Mouse (Mus musculus) limb, embryonic 11.5 days (tissue): ENCODE results near the gene Nhlh1. TPM values are rescaled to one million over a fixed set of nuclear protein-coding genes. Genes with fewer than 3 reads are reported as not detected.
A peak's percentile ranks its signal among the peaks of the same experiment; 100 is the strongest.

Experiments used
- ATAC-seq: fragments of 200-750 bp; cut with Nextera tagmentation; 2 replicates; pipeline ENCODE4 v1.8.0; 2017; ENCODE audit warnings: low read depth; ENCODE audit not compliant: insufficient number of reproducible peaks, low FRiP score, low TSS enrichment
- DNase-seq: peaks from one replicate; pipeline ENCODE4 v3.0.0-alpha.2; 2015; ENCODE audit warnings: low spot score
- H3K27ac ChIP-seq: fragments of 300-500 bp; sonication (generic); replicated peaks from 2 replicates; pipeline ENCODE4 v1.5.1; 2014; ENCODE audit warnings: low read depth, mild to moderate bottlenecking, low read length
- H3K27me3 ChIP-seq: fragments of 300-500 bp; sonication (generic); 2 replicates; pipeline ENCODE4 v1.6.1; 2014; ENCODE audit warnings: mild to moderate bottlenecking, low read length, mixed read lengths; ENCODE audit not compliant: control insufficient read depth, insufficient read depth
- H3K36me3 ChIP-seq: fragments of 300-500 bp; sonication (generic); 2 replicates; pipeline ENCODE4 v1.6.1; 2014; ENCODE audit warnings: mild to moderate bottlenecking, low read length, moderate library complexity, mixed read lengths; ENCODE audit not compliant: control insufficient read depth, insufficient read depth
- H3K4me1 ChIP-seq: fragments of 300-500 bp; sonication (generic); 2 replicates; pipeline ENCODE4 v1.6.1; 2014; ENCODE audit warnings: low read length, mixed read lengths; ENCODE audit not compliant: control insufficient read depth, insufficient read depth
- H3K4me2 ChIP-seq: fragments of 300-500 bp; sonication (generic); 2 replicates; pipeline ENCODE4 v1.6.1; 2014; ENCODE audit warnings: low read depth, mild to moderate bottlenecking, moderate library complexity; ENCODE audit not compliant: severe bottlenecking
- H3K4me3 ChIP-seq: fragments of 300-500 bp; sonication (generic); 2 replicates; pipeline ENCODE4 v1.5.1; 2014; ENCODE audit warnings: low read depth, low read length
- H3K9ac ChIP-seq: fragments of 300-500 bp; sonication (generic); 2 replicates; pipeline ENCODE4 v1.6.1; 2014; ENCODE audit warnings: mild to moderate bottlenecking, low read length
- H3K9me3 ChIP-seq: fragments of 300-500 bp; sonication (generic); 2 replicates; pipeline ENCODE4 v1.6.1; 2016; ENCODE audit warnings: low read length; ENCODE audit not compliant: control insufficient read depth
- WGBS: fragments of 180-500 bp; shearing (Covaris S2); extraction: QIAGEN DNeasy Blood & Tissue Kit; methylation state at CpG from one replicate; pipeline ENCODE4 v1.1.7; 2014; 5-methylcytosine and 5-hydroxymethylcytosine counted together
- polyA plus RNA-seq: library from polyadenylated mRNA; unstranded; fragments of >200 nt; fragmentation: Nextera tagmentation; extraction: Ambion mirVana; gene quantifications from 2 replicates; pipeline ENCODE4 v1.2.1, GENCODE M21; 2014

Nhlh1 gene
- polyA plus RNA-seq, 1 experiment from 2014 or later = not detected

GRCm38 (mm10) chr1:172025201-172025904, 32.0 kb downstream of the Nhlh1 start:
- Histone ChIP-seq H3K27me3 (no peaks in the 10 kb centered on the region), H3K4me1 (peaks cover 24% of the 10 kb centered on the region), H3K27ac (no peak overlapping the region), H3K4me2 (peak overlapping the region; percentile 75), H3K9ac (peak overlapping the region; percentile 98), H3K9me3 (no peaks in the 10 kb centered on the region), H3K4me3 (peak overlapping the region; percentile 89), H3K36me3 (no peaks in the 10 kb centered on the region)
- 58% methylated on average over 8 of the region's 8 CpGs for WGBS
- ATAC-seq (no peak), DNase-seq (no peak)

- no peak overlapping the region; the same call in 1 of the 2 replicates for H3K9ac ChIP-seq
- peak overlapping the region; percentile 75 for H3K4me2 ChIP-seq
- no peak overlapping the region for H3K4me3 ChIP-seq
- H3K4me1 ChIP-seq = peaks cover 24% of the 10 kb centered on the region
- no peak overlapping the region for H3K27ac ChIP-seq
- no peaks in the 10 kb centered on the region for H3K9me3 ChIP-seq
- H3K36me3 ChIP-seq = no peaks in the 10 kb centered on the region
- no peak for DNase-seq
- H3K27me3 ChIP-seq = no peaks in the 10 kb centered on the region
- no peak for ATAC-seq
- WGBS = 46% methylated on average over 9 of the region's 9 CpGs
These were observed 33.1 kb downstream of the Nhlh1 start for GRCm38 (mm10) chr1:172024140-172024895.

DNA sequence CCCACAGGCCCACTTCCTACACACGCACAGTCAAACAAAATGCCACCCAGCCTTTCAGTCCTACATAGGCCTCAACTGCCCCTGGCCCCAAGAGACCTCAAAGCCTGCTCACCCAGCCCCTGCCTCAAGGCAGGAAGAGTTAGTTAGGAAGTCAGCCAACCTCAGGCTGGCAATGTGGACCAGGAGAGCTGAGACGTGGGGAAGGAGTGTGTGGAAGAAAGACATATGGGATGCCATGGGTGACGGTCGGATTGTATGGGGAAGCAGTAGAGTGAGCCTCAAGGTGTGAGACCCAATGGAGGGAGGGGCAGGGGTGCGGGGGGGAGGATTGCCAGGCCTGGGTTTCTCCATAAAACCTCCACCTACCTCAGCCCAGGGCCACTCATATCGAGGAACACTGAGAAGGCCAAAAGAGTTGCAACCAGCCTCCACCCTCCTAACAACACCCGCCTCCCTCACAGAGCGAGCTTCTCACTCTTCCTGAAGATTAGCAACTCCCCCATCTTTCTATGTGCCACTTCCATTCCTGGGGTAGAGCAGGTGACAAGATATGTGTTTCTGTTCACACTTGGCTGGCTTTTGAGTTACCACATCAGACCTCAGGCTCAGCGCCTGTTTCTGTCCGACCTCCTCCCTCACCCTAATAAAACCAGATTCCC, 37.4 kb downstream of the Nhlh1 start:
- H3K4me1 ChIP-seq = peaks cover 33% of the 10 kb centered on the region
- no peak overlapping the region for H3K27ac ChIP-seq
- no peak for DNase-seq
- 0 out of 2 replicates have a peak, but pooled peaks cover 2% of the 10 kb centered on the region for H3K36me3 ChIP-seq
- H3K4me3 ChIP-seq = no peak overlapping the region
- WGBS = 62% methylated on average over 10 of the region's 10 CpGs
- no peaks in the 10 kb centered on the region for H3K27me3 ChIP-seq
- ATAC-seq = no peak
- H3K9me3 ChIP-seq = no peaks in the 10 kb centered on the region
- no peak overlapping the region for H3K9ac ChIP-seq
- H3K4me2 ChIP-seq = no peak overlapping the region

DNA sequence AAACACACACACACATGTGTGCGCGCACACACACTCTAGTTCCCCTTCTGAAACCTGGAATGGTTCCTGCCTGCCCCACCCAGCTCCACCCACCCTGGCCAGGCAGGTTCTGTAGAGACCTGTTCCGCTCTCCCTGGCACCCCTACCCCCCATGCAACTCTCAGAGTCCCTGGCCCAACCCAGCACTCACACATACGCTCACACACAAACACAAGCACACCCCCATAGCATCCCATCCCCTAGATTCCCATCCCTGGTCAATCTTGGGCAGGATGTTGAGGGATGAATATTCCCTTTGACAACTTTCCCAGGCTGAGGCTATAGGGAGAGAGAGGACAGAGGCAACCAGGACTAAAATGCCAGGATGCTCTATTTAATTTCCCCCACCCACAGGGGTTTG, 38.0 kb downstream of the Nhlh1 start:
- Histone ChIP-seq H3K27me3 (no peaks in the 10 kb centered on the region), H3K9me3 (no peaks in the 10 kb centered on the region), H3K4me2 (no peak overlapping the region), H3K9ac (no peak overlapping the region), H3K4me3 (no peak overlapping the region), H3K36me3 (peaks cover 2% of the 10 kb centered on the region; the same call in 1 of the 2 replicates), H3K27ac (no peak overlapping the region), H3K4me1 (peaks cover 26% of the 10 kb centered on the region)
- ATAC-seq = no peak
- no peak for DNase-seq
- 86% methylated on average over 4 of the region's 4 CpGs for WGBS

DNA sequence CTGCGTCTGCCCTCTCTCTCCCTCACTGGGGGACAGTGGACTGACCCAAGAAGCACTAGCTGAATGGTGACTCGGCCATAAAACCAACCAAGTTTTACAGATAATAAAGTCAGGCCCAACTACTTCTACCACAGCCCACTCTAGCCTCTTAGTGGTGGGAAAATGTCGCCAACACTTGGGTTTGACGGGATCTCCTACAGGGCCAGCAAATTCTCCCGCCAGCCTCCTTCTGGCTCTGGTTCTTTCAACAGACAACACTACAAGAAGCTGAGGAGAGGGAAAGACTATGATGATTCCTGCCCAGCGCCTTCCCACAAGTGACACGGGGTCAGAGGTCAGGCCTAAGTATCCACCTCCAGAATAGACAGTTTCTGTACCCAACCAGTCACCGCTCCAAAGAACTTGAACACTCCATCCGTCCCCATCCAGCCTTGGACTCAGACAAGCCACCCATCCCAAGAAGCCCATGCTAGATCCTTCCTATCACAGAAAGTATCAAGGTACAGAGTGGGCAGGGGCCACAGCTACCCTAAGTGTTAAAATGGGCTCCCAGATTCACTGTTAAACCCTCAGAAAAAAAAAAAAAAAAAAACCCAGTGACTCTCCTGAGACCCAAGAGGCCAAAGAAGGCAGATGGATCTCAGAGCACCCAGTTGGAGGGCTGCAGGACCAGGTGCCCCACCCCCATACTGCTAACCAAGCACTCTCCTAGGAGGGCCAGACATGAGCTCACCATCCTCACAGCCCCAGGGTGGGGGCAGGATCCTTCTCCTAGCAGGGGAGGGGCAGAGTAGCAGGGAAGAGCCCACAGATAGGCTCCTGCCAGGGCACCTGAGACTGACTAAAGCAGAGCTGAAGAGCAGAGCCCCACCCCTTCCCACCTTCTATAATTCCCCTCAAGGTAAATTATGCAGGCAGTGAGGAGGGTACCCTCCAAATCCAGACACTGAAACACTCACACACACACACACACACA, 38.7 kb downstream of the Nhlh1 start:
- Histone ChIP-seq H3K4me3 (no peak overlapping the region), H3K27ac (no peak overlapping the region), H3K9ac (no peak overlapping the region), H3K4me2 (no peak overlapping the region), H3K27me3 (no peaks in the 10 kb centered on the region), H3K9me3 (no peaks in the 10 kb centered on the region), H3K36me3 (peaks cover 2% of the 10 kb centered on the region; the same call in 1 of the 2 replicates), H3K4me1 (peaks cover 23% of the 10 kb centered on the region)
- ATAC-seq (no peak), DNase-seq (no peak)
- 87% methylated on average over 9 of the region's 9 CpGs for WGBS

DNA sequence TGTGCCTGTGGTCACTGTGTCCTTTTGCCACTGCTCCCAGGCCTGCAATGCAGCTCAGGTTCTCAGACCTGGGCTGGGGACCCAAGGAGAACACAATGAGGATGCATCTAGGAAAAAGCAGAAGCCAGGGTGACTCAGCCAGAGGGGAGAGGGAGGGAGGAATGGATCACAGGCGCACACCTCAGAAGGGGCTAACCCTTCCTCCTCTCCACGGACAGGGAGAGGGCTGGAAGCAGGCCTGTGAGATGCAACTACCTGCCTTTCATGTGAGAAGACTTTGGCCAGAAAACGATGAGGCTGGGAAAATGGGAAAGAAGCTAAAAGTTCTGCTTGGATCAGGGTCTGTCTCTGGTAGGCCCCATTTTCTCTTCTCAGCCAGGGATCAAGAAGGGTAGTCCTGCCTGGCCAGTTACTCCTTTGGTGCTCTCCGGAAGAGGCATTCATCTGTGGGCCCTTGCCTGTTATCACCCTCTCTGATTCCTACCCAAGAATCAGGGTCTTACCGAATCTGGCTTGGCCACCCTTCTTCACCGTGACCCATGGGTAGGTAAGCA, 39.8 kb downstream of the Nhlh1 start:
- 80% methylated on average over 6 of the region's 6 CpGs for WGBS
- Histone ChIP-seq H3K36me3 (peaks cover 4% of the 10 kb centered on the region; the same call in 1 of the 2 replicates), H3K4me3 (no peak overlapping the region), H3K4me2 (no peak overlapping the region; the same call in 1 of the 2 replicates), H3K9ac (0 out of 2 replicates have a peak overlapping the region, but pooled peaks have one; percentile 30), H3K27me3 (no peaks in the 10 kb centered on the region), H3K9me3 (no peaks in the 10 kb centered on the region), H3K27ac (no peak overlapping the region; the same call in 1 of the 2 replicates), H3K4me1 (peaks cover 23% of the 10 kb centered on the region)
- peak; percentile 6; the same call in 1 of the 2 replicates for ATAC-seq
- DNase-seq = no peak

- Histone ChIP-seq H3K4me3 (no peak overlapping the region), H3K36me3 (peaks cover 7% of the 10 kb centered on the region; the same call in 1 of the 2 replicates), H3K4me1 (peaks cover 23% of the 10 kb centered on the region), H3K27ac (no peak overlapping the region; the same call in 1 of the 2 replicates), H3K9ac (no peak overlapping the region), H3K4me2 (peak overlapping the region; percentile 22; the same call in 1 of the 2 replicates), H3K27me3 (no peaks in the 10 kb centered on the region), H3K9me3 (no peaks in the 10 kb centered on the region)
- peak; percentile 67 for DNase-seq
- 46% methylated on average over 6 of the region's 6 CpGs for WGBS
- ATAC-seq = peak; percentile 70
These were observed 40.5 kb downstream of the Nhlh1 start for GRCm38 (mm10) chr1:172016660-172017516.
